Mouse (Mus musculus) urinary bladder, postnatal 10 days (tissue): ENCODE results near the gene Rsad2.
"Not testable (repeated sequence)": the region's sequence is repeated elsewhere in the genome, so short reads cannot be mapped to it uniquely, and the experiment has no call there.

Experiments
- DNase-seq: peaks from one replicate; pipeline ENCODE4 v3.0.0; 2022; ENCODE audit warnings: low spot score

Rsad2 gene

GRCm38 (mm10) chr12:26456028-26456698 lies at the start of gene Rsad2:
Gene Rsad2 (minus strand): TSS chr12:26456452.
- DNase-seq = no peak

DNA sequence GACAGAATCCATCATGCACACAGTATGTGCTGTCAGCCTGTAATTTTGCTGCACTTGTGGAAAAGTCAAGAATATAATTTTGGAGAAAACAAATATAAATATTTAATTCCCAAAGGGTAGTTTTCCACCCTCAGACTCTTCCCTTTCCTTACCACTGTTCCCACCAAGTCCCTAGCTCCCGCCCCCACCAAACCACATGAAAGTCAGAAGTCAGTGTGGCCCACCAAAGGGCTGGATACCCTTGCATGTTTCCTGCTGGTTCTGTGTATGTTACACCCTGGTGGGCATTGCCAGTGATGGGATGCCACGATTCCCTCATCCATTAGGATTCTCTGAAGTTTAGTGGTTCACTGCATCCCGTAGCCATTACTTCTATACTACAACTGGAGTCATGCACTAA lies 44.8 kb upstream of the Rsad2 start:
- DNase-seq = no peak

DNA sequence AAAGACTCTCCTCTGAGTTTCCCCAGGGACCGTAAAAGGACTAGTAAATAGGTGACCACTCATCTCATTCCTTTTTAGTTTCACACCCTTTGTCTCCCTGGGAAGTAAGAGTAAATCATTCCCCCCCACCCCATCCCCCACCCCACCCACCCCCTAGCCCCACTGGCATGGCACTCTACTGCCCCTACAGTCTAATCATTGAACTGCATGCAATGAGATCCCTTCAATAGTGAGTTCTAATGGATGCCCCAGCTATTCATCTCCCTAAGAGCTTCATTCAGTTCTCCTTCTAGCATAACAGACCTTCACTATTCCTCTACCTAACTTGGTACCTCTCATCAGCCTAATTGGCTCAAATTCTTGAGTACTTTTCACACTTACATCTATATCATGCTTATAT lies 33.7 kb upstream of the Rsad2 start:
- DNase-seq = no peak

- DNase-seq = no peak
Measured at GRCm38 (mm10) chr12:26488617-26489274, 32.5 kb upstream of the Rsad2 start.

DNA sequence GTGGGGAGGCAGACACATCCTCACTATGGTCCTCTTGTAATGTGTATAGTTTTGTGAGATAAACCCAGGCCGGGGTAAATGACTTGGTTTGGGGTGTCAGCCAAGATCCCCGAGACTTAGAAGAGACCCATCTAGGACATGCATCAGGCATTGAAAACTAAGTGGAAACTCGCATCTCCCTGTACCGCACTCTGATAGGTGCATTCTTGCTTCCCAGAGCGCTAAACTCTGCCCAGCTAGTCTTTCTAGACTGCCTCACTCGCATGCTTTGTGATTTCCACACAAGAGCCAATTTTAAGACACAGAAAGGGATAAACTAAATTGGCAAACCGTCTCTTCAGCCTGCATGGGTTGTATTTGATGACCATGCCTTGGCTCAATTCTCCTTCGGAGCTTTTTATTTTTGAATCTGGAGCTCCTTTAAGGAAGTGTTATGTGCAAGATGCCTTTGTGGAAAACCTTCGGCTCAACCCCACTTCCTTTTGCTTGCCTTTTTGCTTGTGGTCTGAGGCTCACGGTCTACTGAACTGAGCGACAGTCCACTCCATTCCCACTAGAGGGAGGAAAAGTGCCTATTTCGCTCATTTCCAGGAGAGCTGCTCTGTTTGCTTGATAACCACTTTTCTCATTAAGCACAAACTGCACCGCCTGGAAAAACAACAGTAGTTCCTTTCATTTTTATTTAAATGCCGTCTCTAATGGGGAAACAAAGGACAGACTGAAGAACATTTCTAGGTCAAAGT lies 31.8 kb upstream of the Rsad2 start:
- no peak for DNase-seq

- not testable (repeated sequence) for DNase-seq
Measured at GRCm38 (mm10) chr12:26485738-26486580, 29.7 kb upstream of the Rsad2 start.

DNA sequence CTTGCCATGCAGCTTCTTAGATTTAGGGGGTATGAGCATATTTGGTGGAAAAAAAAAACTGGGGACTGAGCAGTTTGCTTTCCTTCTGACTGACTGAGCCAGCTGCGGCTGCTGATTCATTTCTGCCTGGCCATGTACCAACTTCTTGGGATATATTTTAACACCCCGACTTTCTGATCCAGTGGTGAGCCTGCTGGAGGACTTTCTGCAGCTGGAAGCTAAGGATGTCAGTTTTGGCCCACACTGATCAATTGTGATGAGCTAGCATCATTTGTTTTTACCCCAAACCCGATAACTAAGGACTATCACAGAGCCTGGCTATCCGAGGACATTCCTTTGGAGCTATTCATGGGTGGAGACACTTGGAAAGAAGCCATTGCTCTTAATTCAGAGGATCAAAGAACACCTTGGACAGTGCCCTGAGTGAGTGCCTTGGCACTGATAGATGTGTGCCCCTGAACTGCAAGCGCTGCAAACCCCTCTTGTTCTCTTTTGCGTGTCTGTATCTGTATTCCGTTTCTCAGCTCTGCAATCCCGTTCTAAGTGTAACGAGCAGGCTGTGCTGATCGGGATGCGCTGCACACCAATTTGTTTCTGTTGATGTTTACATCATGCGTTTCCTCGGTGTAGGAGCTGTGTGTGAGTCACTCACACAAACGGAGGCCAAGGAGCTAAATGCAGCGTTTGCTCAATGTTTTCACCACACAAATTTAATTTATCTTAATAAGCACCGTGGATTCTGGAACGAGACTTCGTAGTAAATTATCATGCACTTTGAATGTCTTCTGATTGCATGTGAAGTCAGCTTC lies 22.1 kb upstream of the Rsad2 start:
- no peak for DNase-seq

- no peak for DNase-seq
Measured at GRCm38 (mm10) chr12:26477198-26477597, 20.9 kb upstream of the Rsad2 start.

DNA sequence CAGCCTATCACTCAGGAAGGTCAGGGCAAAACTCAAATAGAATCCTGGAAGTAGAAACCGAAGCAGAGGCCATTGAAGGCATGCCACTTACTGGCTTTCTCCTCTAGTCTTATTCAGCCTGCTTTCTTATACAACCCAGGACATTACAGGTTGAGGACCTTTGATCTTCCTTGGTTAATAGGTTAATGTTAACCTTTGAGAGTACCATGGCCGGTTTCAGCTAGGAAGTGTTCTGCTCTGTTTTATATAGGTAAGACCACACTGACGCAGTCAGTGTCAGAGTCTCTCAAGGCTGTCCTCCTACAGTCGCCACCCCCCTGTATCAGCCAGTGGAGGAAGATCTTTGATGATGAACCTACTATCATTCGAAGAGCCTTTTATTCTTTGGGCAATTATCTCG lies 17.5 kb upstream of the Rsad2 start:
- DNase-seq = no peak

GRCm38 (mm10) chr12:26472770-26473481 lies 16.7 kb upstream of the Rsad2 start:
- DNase-seq = no peak

- DNase-seq = no peak
Measured at GRCm38 (mm10) chr12:26471376-26471775, 15.1 kb upstream of the Rsad2 start.

DNA sequence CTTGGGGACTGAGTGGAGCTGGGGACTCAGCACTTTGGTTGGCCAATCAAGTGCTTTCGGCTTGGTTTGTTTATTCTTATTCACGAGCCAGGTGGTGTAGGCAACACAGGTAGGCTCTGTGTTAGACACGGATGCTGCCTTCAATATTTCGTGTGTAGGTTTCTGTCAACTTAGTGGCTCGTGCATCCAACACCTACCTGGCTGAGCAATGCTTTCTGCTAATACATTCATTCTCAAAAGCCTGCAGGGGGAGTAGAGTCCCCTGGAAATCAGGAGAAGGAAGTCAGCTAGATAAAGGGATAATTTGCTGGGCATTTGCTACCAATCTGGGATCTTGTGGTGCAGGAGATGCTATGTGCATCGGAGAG lies 13.8 kb upstream of the Rsad2 start:
- DNase-seq = no peak

DNA sequence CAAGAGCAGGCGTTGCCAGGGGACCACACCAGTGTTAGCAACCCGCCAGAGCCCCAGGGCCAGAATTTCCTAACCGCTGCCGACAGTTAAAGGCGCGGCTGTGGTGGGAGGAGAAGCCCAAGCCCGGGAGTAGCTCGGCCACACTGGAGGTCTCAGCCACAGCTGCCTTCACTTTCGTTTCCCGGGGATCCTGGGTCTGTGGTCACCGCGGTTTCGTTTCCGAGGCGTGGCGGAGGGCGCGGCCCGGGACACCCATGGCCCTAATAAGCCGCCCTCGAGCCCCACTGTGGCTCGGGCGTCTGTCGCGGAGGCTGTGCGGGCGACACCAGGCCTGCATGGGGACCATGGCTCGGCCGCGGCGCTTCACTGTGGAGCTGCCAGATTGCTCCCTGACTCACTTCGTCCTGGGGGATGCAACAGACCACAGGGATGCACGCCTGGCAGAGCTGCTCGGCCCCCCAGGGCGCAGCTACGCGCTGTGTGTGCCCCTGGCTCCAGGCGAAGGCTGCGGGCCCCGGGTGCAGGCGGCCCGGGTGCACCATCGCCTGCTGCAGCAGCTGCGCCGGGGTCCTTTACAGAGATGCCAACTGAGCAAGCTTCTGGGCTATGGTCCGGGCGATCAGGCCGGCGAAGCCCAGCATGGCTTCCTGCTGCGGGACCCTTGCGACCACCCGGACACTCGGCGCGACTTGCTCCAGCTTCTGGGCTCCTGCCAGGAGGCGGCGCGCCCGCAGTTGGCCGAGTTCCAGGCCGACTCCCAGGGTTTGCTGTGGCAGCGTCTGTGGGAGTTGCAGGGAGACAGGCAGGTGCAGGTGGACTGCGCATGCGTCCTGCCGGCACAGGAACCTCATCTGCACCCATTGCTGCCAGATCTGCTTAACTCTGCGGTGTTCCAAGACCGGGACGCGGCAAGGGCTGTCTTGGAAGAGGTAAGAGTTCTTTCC lies 13.1 kb upstream of the Rsad2 start, which contains the start of gene Cmpk2:
Gene Cmpk2, plus strand, starts transcription at position 107 of the 944 bp plus-strand sequence.
- DNase-seq = peak; percentile 52

DNA sequence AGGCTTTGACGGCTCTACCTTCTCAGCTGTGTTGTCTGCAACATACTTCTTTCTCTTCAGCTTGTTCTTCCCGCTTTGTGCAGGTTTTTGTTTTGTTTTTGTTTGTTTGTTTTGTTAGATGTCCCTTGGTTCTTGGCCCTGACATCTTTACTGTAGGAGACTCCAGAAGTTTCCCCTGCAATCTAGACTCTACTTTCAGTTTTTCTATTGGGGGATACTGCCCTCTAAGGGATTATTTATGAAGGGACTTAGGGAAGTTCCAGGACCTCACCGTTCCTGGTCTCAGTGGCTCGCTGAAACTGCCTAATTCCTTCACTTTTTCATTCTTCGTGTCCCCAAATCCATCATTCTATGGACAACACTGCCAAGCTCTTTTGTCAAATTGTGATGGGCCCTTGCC lies 9.3 kb upstream of the Rsad2 start:
- no peak for DNase-seq

DNA sequence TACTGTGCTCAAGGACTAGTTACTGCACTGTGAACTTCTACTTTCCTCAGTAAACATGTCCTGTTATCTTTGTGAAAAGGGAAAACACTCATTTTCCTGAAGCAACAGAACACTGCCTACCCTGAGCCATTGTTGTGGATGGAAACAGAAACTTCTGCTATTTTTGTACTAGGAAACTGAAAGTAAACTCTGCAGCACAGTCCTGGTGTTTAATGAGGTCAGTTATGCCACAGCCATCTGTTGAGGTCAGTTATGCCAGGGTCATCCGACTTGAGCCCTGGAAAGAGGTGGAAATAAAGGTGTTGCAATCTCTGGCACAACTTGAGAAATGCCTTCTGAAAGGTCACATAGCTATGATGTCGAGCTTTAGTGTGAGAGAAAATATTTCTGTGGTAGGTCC lies 3.8 kb upstream of the Rsad2 start:
- no peak for DNase-seq

DNA sequence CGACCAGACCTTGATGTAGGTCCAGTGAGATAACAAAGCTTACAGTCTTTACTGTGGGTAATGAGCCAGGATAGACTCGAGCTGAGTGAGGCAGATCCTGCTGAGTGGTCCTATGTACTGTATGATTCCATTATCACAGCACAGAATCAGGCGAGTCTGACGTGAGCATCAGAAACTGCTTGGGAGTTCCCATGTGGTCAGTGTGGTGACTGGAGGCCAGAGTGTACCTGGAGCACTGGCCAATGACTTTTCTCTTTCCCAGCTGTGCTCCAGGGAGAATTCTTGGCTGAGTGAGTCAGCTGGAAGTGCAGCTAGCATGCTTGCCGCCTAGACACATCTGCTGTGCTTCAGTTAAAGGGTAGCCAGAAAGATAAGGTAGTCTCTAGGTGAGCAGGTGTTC lies 1.6 kb downstream of the Rsad2 start:
- DNase-seq = no peak

GRCm38 (mm10) chr12:26452951-26453350 lies 3.3 kb downstream of the Rsad2 start:
- DNase-seq = no peak

DNA sequence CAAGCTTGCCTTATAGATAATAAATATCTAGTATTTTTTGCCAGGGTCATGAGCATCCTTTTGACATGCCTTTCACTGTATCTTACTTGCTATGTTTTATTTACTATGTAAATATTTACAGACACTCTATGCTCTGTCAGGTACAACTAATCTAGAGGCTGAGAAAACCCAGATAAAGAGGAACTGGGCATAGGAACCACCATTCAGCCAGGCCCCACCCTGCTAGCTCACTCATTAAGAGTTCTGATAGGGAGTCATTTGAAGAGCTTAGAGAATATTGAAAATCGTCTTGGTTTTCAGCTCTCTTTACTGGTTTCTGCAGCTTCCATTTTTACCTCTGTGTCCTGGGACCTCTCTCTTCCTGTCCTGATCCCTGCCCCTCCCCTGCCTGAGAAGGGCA lies 5.1 kb downstream of the Rsad2 start:
- no peak for DNase-seq

- DNase-seq = no peak
Measured at GRCm38 (mm10) chr12:26449483-26449882, 6.8 kb downstream of the Rsad2 start.
